Mouse (Mus musculus) neutrophil, adult 5-6 weeks (primary cell): ENCODE results near the gene Tnni1. TPM values are rescaled to one million over a fixed set of nuclear protein-coding genes. Genes with fewer than 3 reads are reported as not detected.

Source experiments
- ATAC-seq: fragments of 151-379, 151-347 bp; 2 replicates; pipeline ENCODE4 v1.8.0; 2017; ENCODE audit warnings: mild to moderate bottlenecking, moderate TSS enrichment; ENCODE audit not compliant: insufficient number of reproducible peaks, poor library complexity, low FRiP score, severe bottlenecking; ENCODE audit errors: extremely low read depth
- total RNA-seq: library from RNA; stranded (forward); fragments of 200-1000 nt; gene quantifications from 2 replicates; pipeline ENCODE4 v1.2.3, GENCODE M21; 2017

The Tnni1 gene
- total RNA-seq, result not detected in 2 replicates

DNA sequence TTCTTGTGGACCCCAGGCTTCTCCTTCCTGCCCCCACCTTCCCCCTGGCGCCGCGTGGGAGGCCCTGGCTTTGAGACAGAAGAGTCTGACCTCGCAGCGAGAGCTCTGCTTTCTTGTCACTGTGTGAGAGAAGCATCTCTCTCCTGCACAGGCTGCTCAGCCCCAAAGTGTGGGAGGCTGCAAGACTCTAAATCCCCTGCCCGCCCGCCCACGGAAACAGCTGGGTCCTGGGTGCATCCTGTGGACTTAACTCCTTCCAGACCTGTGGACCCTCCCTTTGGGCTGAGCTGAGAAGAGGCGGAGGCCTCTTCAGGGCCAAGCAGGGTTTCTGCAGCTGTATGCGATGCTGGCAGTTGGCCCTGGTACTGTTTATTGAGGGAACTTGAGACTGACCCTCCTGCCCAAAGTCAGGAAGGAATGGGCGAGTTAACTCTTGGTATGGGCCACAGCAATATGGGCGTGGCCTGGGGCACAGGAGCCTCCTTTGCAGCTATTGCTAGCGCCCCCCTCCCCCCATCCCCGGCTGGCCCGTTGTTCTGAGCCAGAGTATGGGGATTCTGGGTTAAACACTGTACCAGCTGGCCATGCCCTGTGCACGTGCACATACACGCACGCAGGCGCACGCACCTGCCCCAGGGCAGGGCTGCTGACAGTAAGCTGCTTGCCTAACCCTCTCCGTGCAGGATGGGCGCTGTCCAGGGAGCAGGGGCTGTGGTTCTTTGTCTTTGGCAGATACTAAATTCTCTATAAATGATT is at the start of gene Tnni1:
Gene Tnni1, plus strand, starts transcription at position 655 of the 756 bp plus-strand sequence.
- ATAC-seq, result no peak

DNA sequence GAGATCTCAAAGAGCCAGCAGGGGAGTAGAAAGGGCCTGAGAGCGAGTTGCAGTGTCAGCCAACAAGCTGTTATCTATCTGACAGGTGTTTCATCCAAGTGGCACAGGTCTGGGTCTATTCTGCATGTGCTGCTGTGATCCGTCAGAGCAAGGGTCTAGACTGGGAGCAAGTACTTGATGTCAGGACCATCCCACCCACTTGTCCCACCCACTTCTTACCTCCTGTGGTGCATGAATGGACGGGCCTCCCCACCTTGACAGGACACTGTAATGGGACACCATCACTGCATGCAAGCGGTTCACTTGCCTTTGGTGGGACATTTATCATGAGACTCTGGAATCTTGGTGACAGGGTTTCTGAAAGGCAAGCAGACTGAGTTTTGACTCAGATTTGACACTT is 49.4 kb upstream of the Tnni1 start:
- ATAC-seq, result no peak

- ATAC-seq, result no peak
These were observed 48.9 kb upstream of the Tnni1 start for GRCm38 (mm10) chr1:135730296-135730695.

DNA sequence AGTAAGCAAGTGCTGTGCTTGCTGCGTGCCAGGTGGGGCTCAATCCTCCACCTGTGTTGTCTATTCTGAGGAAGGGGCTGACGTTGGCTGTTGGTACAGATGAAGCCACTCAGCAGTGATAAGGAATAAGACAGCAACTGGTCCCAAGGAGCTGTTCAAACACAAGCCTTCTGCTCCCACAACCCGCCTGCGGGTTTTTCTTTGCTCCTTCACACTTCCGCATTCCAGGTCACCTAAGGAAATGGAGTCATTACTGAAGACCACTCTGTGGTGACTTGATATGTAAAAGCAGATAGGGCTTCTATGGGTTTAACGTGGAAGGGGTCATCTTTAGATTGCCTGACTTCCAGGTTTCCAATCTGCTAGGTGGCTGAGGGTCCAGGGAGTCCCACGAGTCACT is 47.8 kb upstream of the Tnni1 start:
- ATAC-seq, result no peak

- no peak for ATAC-seq
These were observed 47.1 kb upstream of the Tnni1 start for GRCm38 (mm10) chr1:135731897-135732684.

DNA sequence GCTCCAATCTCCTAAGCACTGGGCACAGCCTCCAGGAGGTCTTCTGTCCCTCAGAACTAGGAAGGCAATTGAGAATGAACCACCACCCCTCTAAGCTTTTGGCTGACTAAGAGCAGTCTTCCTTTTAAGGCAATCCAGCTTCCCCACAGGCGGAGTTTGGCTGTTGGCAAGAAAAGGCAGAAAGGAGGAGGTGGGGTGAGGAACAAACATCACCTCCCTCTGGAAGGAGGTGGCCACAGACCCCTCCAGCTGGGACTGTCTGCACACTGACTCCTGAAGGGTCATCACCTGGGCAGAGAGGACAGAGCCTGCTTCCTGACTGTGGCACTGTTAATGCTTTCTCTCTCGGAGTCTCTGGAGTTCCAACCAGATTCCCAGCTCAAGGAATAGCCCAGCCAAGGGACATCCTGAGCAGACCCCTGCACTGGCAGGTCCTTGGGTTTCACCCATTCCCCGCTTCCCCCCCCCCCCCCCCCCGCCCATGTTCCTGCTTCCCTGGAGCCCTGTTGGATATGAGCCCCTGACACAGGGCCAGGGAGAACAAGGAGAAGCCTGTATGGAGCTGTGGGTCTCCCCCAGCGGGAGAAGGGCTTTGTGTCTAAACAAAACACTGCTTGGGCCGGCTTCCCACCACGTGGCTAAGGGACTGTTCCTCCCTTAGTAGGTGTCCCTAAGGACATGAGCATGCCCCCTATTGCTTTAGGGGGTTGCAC is 44.9 kb upstream of the Tnni1 start:
- ATAC-seq, result no peak

DNA sequence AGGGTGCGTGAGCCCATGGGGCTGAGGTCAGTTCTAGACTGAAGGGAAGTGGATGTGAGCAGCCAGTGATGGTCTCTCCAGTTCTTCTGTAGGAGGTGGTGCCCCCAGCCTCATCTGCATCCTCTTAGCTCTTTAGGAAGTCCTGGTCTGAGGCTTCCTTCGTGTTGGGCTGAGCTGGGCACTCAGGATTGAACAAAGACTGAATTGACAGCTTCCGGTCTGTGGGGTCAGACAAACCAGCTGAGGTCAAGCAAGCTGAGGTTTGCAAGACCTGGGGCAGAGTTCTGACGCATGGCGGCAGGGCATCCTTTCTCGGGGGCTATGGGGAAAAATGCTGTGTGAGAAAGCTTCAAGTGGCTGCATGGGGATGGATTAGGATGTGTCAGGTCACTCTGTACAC is 43.8 kb upstream of the Tnni1 start:
- ATAC-seq, result no peak

- ATAC-seq, result no peak
These were observed 34.2 kb upstream of the Tnni1 start for GRCm38 (mm10) chr1:135744987-135745386.

DNA sequence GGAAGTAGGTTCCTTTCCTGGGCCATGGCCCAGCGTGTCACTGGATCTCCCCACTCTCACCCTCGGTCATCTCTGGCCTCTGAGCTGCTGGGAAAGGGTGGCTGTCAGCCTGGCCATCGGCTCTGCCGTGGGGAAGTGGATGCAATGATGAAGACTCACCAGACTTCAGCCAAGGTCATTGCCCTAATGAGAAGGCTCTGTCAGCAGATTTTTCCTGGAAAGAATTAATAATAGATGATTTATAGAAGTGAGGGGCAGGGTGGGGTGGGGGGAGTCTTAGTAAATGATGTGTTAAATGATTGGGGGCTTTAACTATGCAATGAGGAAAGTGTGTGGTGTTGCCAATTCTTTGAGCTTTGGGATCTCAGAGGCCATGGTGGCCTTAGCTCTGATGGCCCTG is 33.0 kb upstream of the Tnni1 start:
- no peak for ATAC-seq

DNA sequence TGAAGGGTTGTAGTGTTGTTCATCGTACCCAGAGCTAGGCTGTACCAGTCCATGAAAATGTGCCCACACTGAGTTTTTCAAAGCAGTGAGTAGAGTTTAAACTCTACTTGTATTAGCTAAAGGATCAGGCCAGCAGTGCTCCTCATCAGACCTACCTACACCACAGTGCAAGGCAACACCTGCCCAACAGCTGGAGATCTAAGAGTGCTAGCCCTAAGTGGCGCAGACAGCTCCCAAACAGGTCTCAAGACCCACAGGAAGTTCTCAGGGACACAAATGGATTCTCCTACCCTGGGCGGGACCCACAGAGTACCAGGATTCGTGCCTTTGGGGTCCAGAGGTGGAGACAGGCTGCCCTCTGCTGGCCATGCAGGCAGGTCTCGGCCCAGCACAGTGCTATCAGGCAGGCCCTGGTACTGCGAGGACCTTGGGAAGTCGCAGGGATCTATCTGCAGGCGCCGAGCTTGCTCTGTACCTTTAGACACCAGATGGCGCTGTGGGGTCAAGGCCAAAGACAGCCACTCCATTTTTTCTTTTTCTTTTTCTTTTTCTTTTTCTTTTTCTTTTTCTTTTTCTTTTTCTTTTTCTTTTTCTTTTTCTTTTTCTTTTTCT is 26.4 kb upstream of the Tnni1 start:
- ATAC-seq, result peak; percentile 91

DNA sequence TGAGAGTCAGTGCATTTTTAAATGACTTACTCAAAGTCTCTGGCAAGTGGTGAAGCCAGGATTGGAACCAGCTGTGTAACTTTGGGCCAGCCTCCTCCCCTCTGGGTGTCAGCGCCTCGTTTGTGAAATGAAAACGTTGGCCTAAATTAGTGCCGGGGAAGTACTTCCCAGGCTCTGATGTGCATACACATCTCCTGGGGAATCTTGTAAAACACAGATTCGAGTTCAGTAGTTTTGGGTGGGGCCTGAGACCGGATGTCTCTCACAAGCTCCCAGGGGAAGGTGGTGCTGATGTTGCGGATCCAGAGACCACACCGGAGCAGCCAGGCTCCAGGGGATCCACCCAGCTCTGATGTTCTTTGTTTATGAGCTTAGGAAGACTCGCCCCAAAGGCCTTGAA is 23.9 kb upstream of the Tnni1 start:
- no peak for ATAC-seq

DNA sequence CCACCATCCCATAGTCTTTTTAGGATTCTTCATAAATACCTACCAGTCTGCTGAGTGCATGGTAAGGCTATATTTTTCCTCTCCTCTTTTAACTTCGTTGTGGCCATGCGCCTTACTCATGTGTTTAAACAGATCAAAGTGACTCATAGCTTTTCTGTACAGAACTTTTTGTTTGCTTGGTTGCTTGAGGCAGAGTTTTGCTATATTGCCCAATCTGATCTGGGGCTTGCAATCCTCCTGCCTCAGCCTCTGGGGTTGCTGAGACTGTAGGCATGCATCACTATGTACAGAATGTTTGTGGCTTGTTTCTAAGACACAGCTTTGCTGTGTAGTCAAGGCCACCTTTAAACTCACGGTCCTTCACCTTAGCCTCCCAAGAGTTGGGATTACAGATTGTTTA is 23.3 kb upstream of the Tnni1 start:
- ATAC-seq, result no peak

DNA sequence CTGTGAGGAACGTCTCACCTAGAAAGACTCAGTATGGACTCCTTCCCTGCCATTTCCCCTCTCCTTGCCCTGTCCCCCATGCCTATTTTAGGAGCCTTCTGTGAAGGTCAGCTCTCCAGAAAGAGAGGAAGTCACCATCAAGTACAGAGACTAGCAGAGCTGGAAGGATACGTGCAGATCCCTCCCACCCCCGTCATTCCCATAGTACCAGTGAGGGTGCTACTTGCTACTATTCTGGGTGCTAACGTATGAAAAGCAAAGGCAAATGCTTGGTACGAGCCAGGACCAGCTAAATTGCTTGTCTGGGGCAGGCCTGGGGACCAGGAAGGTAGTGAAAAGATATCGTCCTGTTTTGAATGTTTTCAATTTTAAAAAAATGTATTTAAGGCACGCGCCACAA is 21.9 kb upstream of the Tnni1 start:
- no peak for ATAC-seq

GRCm38 (mm10) chr1:135759685-135760084 is 19.5 kb upstream of the Tnni1 start:
- no peak for ATAC-seq

DNA sequence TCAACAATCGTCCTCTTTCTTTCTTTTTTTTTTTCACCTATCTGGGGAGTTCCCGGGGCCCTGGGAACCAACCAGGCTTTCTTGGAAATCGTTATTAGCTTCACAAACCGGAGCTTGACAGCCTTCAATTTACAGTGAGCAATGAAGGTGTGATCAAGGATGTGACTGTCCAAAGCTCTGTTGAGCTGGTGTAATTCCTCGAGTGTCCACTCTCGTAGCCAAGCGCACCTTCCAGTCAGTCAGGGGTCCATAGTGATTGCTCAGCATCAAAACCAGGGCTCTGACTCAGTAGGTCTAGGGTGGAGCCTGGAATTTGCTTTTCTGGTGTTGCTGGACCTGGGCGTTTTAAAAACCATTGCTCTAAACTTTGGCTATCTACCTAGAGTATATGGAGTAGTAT is 19.0 kb upstream of the Tnni1 start:
- no peak for ATAC-seq

DNA sequence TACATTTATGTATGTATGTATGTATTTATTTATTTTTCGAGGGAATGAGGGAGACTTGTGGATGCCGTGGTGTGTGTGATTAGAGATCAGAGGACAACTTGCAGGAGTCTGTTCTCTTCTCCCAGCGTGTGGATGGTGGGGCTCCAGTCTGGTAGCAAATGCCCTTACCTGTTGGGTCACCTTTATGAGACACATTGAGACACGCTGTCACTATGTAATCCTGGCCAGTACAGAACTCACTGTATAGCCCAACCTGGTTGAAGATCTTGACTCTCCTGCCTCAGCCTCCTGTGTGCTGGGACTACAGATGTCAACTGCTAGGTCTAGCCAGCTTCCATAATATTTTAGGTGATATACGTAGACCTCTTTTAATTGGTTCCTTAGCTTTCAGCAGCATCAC is 17.5 kb upstream of the Tnni1 start:
- ATAC-seq, result no peak

- ATAC-seq, result no peak
These were observed 15.6 kb upstream of the Tnni1 start for GRCm38 (mm10) chr1:135763503-135764205.

GRCm38 (mm10) chr1:135764206-135764528 is 15.1 kb upstream of the Tnni1 start:
- ATAC-seq, result no peak
